Mouse (Mus musculus) ES-Bruce4 (cell line): ENCODE results near the gene 4930442H23Rik. TPM values are rescaled to one million over a fixed set of nuclear protein-coding genes. Genes with fewer than 3 reads are reported as not detected.

Experiments used
- H3K27ac ChIP-seq: 2 replicates; pipeline ENCODE4 v1.5.1; 2012; ENCODE audit warnings: low read length, inconsistent platforms; ENCODE audit not compliant: insufficient read depth
- H3K27me3 ChIP-seq: 2 replicates; pipeline ENCODE4 v1.6.1; 2012; ENCODE audit warnings: mild to moderate bottlenecking, low read length, inconsistent platforms; ENCODE audit not compliant: control insufficient read depth, poor library complexity, insufficient read depth, severe bottlenecking
- H3K36me3 ChIP-seq: 2 replicates; pipeline ENCODE4 v1.6.1; 2012; ENCODE audit warnings: inconsistent platforms, mild to moderate bottlenecking, low read length, moderate library complexity; ENCODE audit not compliant: control insufficient read depth, poor library complexity, insufficient read depth, severe bottlenecking
- H3K4me1 ChIP-seq: one replicate; pipeline ENCODE4 v1.8.1; 2011; ENCODE audit warnings: low read length; ENCODE audit not compliant: control insufficient read depth, insufficient read depth
- H3K4me3 ChIP-seq: 2 replicates; pipeline ENCODE4 v1.5.1; 2011; ENCODE audit warnings: low read depth, mild to moderate bottlenecking, low read length
- H3K9ac ChIP-seq: 2 replicates; pipeline ENCODE4 v1.6.1; 2012; ENCODE audit warnings: low read depth, mild to moderate bottlenecking, inconsistent platforms; ENCODE audit not compliant: poor library complexity, severe bottlenecking
- H3K9me3 ChIP-seq: replicated peaks from 2 replicates; pipeline ENCODE4 v1.6.1; 2012; ENCODE audit warnings: mild to moderate bottlenecking, low read length, inconsistent platforms; ENCODE audit not compliant: control insufficient read depth, poor library complexity, insufficient read depth, severe bottlenecking
- CTCF ChIP-seq: IDR thresholded peaks from one replicate; pipeline ENCODE4 v1.8.1; 2011; ENCODE audit warnings: low read depth, low read length
- EP300 ChIP-seq: IDR thresholded peaks from 2 replicates; pipeline ENCODE4 v1.6.1; 2011; ENCODE audit warnings: low read depth, low read length; ENCODE audit not compliant: insufficient read depth
- POLR2A ChIP-seq: IDR thresholded peaks from one replicate; pipeline ENCODE4 v1.8.1; 2011; ENCODE audit warnings: low read length; ENCODE audit not compliant: insufficient read depth
- polyA plus RNA-seq: library from polyadenylated mRNA; stranded (reverse); fragments of >200 nt; gene quantifications from 2 replicates; pipeline ENCODE4 v1.2.4, GENCODE M21; 2011; ENCODE audit warnings: low read depth; ENCODE audit not compliant: missing spikeins, insufficient read depth, insufficient read length

4930442H23Rik gene
- polyA plus RNA-seq, 1 experiment: not detected

GRCm38 (mm10) chr10:81193991-81194774, 10.5 kb upstream of the 4930442H23Rik start:
- H3K4me1 ChIP-seq: no peaks in the 10 kb centered on the region
- no peaks in the 10 kb centered on the region for H3K36me3 ChIP-seq
- no peaks in the 10 kb centered on the region for H3K9me3 ChIP-seq
- no peak overlapping the region for H3K4me3 ChIP-seq
- no peak overlapping the region for H3K27ac ChIP-seq
- TF ChIP-seq EP300 (no peak), CTCF (no peak), POLR2A (no peak)
- no peaks in the 10 kb centered on the region for H3K27me3 ChIP-seq
- peak overlapping the region; percentile 19; the same call in 1 of the 2 replicates for H3K9ac ChIP-seq

GRCm38 (mm10) chr10:81192968-81193501, 9.4 kb upstream of the 4930442H23Rik start:
- Histone ChIP-seq H3K9me3 (no peaks in the 10 kb centered on the region), H3K9ac (peak overlapping the region; percentile 57), H3K27ac (no peak overlapping the region), H3K27me3 (no peaks in the 10 kb centered on the region), H3K4me3 (peak overlapping the region; percentile 71), H3K4me1 (no peaks in the 10 kb centered on the region), H3K36me3 (no peaks in the 10 kb centered on the region)
- no peak for TF ChIP-seq CTCF
- no peak for TF ChIP-seq POLR2A
- TF ChIP-seq EP300: no peak

- peak overlapping the region; percentile 72 for H3K4me3 ChIP-seq
- no peaks in the 10 kb centered on the region for H3K9me3 ChIP-seq
- H3K36me3 ChIP-seq: no peaks in the 10 kb centered on the region
- no peaks in the 10 kb centered on the region for H3K4me1 ChIP-seq
- peak overlapping the region; percentile 57 for H3K9ac ChIP-seq
- peak; percentile 12 for TF ChIP-seq POLR2A
- no peak for TF ChIP-seq EP300
- no peaks in the 10 kb centered on the region for H3K27me3 ChIP-seq
- H3K27ac ChIP-seq: peak overlapping the region; percentile 31; the same call in 1 of the 2 replicates
Measured at GRCm38 (mm10) chr10:81192270-81192967, 8.8 kb upstream of the 4930442H23Rik start.

GRCm38 (mm10) chr10:81191342-81191982, 7.8 kb upstream of the 4930442H23Rik start:
- Histone ChIP-seq H3K9me3 (no peaks in the 10 kb centered on the region), H3K36me3 (no peaks in the 10 kb centered on the region), H3K9ac (peak overlapping the region; percentile 57), H3K4me3 (peak overlapping the region; percentile 14), H3K27me3 (no peaks in the 10 kb centered on the region), H3K27ac (peak overlapping the region; percentile 20; the same call in 1 of the 2 replicates), H3K4me1 (no peaks in the 10 kb centered on the region)
- TF ChIP-seq EP300 (no peak), CTCF (no peak), POLR2A (no peak)

- Histone ChIP-seq H3K36me3 (no peaks in the 10 kb centered on the region), H3K4me1 (no peaks in the 10 kb centered on the region), H3K4me3 (no peak overlapping the region), H3K27ac (no peak overlapping the region), H3K27me3 (no peaks in the 10 kb centered on the region), H3K9ac (no peak overlapping the region), H3K9me3 (no peaks in the 10 kb centered on the region)
- TF ChIP-seq CTCF (peak; percentile 57), EP300 (no peak)
Measured at GRCm38 (mm10) chr10:81190912-81191321, 7.3 kb upstream of the 4930442H23Rik start.
